Mouse (Mus musculus): Measurements from ENCODE around the gene Acadsb.

- no peak for TF ChIP-seq CTCF (IDR thresholded peaks at IDR 0.05; ENCODE audit: borderline replicate concordance, insufficient read depth, low read length)
- no peak for TF ChIP-seq POLR2A (IDR thresholded peaks at IDR 0.05; ENCODE audit: low read depth, low read length)
Observed at GRCm38 (mm10) chr7:131409988-131410385, 414 bp upstream of the Acadsb start.
